Mouse (Mus musculus): ENCODE measurements around the gene Foxb1.

DNA sequence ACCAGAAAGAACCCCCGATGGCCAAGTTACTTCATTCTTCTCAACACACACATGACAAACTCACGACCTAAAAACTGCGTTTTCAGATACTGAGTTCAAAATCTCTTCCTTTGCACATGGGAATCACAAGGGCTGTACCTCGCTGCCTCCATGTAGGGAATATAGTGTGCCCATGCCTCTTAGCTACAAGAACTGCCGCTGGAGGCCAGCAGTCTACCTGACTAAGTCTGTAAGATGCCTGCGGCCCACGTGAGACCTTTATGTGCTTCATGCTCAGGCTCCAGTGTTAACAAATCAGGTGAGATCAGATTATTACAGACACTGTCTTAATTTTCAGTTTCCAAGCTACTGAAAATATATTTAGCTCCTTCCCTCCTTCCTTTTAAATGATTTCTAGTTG, 4.7 kb downstream of the Foxb1 start:
- no peak for TF ChIP-seq CTCF (conservative IDR thresholded peaks at IDR 0.05; ENCODE audit: low read length)
- TF ChIP-seq POU5F1 (IDR thresholded peaks at IDR 0.05; ENCODE audit: borderline replicate concordance, low read length) = no peak

All from E14TG2a.4 (cell line).